Mouse (Mus musculus) kidney, adult 8-10 months (tissue): Measurements from ENCODE around the gene Ncapd2.

ENCODE experiments used
- DNase-seq, 2 experiments: peaks; one replicate each; pipeline ENCODE4 v3.0.0; 2022

Gene Ncapd2

DNA sequence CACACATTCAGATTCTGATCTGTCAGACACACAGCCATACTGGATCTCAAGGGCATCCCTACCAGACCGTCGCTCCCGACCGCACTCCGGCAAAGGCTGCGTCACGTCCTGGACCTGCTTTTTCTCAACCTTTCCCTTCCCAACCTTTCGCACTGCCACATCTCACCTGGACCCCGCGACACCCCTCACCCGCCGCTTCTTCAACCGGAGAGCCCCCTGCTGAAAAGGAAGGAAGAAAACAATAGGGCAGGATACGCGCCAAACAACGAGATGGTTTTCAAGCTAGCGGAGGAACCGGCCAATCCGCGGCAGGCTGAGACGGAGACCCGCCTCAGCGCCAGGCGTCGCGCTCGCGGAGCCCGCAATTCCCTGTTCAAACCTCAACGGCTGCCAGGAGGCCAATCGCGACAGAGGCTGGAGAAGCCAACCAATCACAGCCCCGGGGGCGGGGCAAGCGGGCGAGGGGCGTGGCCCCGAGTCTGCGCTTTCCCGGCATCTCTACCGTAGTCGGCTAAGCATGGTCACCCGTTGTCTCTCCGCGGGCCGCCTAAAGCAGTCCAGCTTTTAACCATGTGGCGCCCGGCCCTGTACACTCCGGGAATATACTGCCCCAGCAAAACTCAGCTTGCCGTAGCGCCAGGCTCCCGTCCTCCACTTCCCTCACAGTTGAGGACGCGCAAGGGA is at the start of gene Ncapd2, which contains the start of gene Mrpl51:
Gene Ncapd2 (minus strand): TSS at position 370 of the 684 bp plus-strand sequence.
Gene Mrpl51 (plus strand): TSS at position 470 of the 684 bp plus-strand sequence.
- peak; percentile 97 to 98 for DNase-seq

- DNase-seq, result no peak
Measured at GRCm38 (mm10) chr6:125240617-125241016, 49.1 kb upstream of the Ncapd2 start.

DNA sequence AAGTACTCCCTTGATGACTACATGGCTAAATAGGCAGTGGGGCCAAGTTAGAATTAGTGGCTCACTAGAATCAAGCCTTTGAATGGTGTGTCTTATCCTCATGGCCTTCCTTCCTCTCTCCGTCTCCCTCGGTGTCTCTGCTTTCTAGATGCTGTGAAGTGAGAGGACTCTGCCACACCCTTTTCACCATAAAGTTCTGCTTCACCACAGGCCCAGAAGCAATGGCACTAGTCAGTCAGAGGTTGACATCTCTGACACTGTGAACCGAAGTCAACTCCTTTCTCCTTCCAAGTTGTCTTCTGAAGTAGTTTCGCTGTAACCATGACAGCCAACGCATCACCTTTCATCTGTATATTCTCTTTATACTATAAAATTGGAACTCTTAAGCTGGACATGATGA is 48.0 kb upstream of the Ncapd2 start:
- DNase-seq, result no peak

- DNase-seq, result no peak
Measured at GRCm38 (mm10) chr6:125238396-125238795, 46.9 kb upstream of the Ncapd2 start.

GRCm38 (mm10) chr6:125237421-125237820 is 45.9 kb upstream of the Ncapd2 start:
- no peak for DNase-seq

- no peak for DNase-seq
Measured at GRCm38 (mm10) chr6:125236782-125237181, 45.3 kb upstream of the Ncapd2 start, which contains the start of gene Cd27. TSS of gene Cd27 (minus strand) at chr6:125237010.

DNA sequence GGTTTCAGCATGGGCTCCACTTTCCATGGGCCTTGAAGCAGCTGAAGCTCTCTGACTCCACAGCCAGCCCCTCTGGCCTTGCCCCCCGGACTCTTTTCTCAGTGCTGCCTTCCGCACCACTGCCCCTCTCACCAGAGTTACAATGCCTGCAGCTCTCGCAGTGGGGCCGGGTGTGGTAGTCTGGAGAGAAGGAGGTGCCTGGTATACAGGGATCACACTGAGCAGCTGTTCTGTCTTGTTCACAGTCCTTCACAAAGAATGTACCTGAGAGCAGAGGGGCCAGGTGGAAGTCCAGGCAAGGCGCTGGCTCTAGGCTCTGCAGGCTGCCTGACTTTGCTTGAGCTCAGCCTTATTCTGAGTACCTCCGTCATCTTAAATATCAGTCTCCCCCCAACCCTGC is 44.8 kb upstream of the Ncapd2 start:
- DNase-seq, result no peak

DNA sequence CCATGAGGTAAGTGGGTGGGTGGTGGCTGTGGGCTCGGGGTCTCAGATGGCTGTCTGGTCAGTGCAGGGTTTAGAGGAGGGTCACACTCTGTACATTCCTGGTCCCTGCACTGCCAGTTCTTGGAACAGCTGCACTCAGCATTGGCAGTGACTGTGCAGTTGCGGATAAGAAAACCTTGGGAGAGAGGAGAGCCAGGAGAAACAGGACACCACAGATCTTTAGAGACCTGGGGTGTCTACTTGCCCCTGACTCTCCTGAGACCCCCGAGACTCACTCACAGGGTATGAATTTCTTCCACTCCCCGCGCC is 43.0 kb upstream of the Ncapd2 start:
- DNase-seq, result no peak

- no peak for DNase-seq
Measured at GRCm38 (mm10) chr6:125233816-125234519, 42.5 kb upstream of the Ncapd2 start.

DNA sequence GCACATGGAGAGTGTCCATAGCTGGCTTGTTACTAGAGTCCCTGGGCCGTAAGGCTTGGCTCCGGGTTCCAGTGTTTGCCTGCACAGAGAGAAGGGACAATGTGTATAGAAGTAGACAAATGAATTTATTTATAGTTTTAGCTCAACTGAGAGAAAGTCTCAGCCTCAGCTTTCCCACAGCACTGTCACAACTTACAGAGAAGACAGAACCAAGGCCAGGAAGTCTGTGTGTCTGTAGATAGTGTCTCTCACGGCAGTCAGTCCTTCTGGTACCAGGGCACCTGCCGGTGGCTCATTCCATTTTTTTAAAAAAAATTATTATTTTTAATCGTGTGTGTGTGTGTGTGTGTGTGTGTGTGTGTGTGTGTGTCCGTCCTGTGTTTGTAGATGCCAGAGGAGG is 41.0 kb upstream of the Ncapd2 start:
- DNase-seq, result no peak

GRCm38 (mm10) chr6:125232045-125232437 is 40.5 kb upstream of the Ncapd2 start:
- no peak for DNase-seq

DNA sequence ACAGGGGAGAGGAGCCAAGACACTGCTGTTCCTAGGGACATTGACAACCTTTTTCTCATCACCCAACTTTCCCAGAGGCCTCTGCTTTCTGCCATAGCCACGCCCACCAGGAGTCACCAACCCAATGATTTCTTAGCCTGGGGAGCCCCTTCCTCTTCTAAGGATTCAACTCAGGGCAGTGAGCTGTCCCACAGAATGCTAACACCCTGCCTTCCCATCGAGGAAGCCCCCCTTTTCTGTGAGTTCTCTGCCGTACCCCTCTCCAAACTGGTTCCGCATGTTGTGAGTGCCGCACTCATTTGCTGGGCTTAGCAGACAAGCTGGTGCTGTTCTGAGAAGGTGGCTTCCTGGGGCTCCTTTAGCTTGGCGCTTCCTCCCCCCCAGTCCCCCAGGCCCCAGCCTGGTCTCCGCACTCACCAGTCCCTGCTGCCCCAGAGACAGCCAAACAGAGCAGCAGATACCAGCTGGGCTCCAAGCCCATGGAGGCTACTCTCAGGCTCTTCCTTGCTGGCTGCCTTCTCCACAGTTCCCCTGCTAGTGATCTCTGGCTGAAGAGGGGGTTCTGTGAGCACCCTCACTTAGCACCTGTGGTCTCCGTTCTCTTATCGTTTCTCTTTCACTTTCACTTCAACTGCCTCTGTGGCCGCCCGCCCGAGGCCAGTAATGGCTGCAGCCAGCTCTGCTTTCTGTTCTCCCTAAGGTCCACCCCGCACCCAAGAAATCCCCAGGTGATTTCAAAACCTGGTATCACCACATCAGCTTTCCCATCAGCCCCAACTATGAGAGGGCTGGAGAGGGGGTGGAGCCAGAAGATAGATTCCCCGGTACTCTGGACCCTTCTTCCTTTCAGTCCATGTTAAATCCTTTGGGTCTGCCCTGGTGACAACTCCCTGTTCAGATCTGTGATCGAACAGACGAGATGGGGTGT is 39.9 kb upstream of the Ncapd2 start, which contains the start of gene Tapbpl:
Gene Tapbpl (minus strand): TSS at position 744 of the 928 bp plus-strand sequence.
- peak in 1 of 2 experiments; percentile 59 for DNase-seq

GRCm38 (mm10) chr6:125230571-125230970 is 39.1 kb upstream of the Ncapd2 start:
- no peak for DNase-seq

- DNase-seq, result peak in 1 of 2 experiments; percentile 43
Measured at GRCm38 (mm10) chr6:125225518-125226115, 34.1 kb upstream of the Ncapd2 start.

GRCm38 (mm10) chr6:125222577-125222976 is 31.1 kb upstream of the Ncapd2 start:
- no peak for DNase-seq

- no peak for DNase-seq
Measured at GRCm38 (mm10) chr6:125222146-125222545, 30.6 kb upstream of the Ncapd2 start.

GRCm38 (mm10) chr6:125221115-125221745 is 29.7 kb upstream of the Ncapd2 start:
- no peak for DNase-seq

DNA sequence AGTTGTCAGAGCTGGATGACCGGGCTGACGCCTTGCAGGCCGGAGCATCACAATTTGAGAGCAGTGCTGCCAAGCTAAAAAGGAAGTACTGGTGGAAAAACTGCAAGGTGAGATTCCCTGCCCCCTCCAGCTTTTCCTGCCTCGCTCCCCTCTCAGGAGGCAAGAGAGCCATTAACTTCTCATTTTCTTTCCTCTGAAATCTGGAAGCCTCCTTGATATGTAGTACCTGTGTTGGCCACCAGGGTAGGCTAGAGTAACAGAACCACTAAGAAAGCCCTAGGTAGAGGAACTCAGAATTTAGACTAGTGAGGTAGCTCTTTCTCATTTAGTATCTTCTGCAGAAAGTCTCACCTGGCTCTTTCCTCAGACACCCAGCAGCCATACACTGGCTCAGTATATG is 27.5 kb upstream of the Ncapd2 start:
- peak; percentile 58 to 78 for DNase-seq

- no peak for DNase-seq
Measured at GRCm38 (mm10) chr6:125217899-125218298, 26.4 kb upstream of the Ncapd2 start.

DNA sequence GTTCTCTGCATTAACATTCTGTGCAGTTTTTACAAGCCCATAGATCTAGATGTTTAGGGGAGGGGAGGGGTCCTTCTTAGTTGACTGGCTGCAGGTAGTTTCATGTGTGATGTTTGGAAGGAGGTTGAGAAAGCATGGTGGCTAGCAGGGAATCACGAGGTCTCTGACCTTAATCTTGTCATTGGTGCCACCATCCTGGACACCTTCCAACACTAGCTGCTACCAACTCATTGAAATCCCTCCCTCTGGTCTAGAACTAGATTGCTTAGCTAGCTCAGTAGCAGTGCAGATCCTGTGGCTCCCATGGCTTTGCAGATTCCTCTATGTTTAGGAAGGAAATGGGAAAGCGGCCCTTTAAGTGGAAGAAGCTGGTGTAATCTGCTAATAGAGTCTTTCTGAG is 25.4 kb upstream of the Ncapd2 start:
- no peak for DNase-seq

DNA sequence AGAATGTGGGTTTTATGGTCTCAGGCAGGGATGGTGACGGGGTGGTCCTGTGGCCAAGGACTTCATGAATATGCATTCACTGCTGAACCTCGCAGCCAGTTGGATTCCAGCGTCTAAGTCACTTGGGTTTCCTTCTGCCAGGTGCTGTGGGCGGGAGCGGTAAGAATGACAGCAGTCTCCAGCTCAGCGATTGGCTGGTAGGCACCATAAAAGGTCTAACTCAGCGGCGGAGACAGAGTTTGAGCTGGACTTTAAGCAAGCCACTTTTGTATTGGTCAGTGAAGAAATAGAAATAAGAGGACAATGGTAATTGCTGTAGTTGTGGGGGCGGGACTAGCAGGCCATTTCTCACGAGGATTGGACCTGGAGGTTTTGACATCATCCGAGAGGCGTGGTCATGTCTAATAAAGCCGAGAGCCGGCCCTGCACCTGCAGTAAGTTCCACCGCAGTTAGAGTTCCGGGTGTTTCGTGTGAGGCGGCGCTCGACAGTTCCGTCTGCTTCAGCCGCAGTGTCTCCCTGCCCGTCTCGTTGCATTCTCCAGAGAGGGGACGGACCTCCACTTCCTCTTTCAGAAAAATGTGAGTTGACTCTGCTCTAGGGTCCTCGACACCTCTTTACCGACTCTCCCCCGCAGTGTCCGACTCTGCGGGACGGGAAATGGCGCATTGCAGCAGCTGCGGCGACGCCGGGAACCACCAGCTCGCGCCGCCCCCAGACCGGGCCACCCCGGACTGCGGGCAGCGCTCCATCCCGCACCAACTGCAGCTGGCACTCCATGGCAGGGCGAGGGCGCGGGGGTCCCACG is 23.9 kb upstream of the Ncapd2 start, which contains the start of gene Vamp1:
Gene Vamp1 (plus strand): TSS at position 404 of the 807 bp plus-strand sequence.
- peak; percentile 99 for DNase-seq
